Mouse (Mus musculus) MEL (cell line): ENCODE measurements around the gene Tmem145.

Experiments used
- CTCF ChIP-seq, 3 experiments: IDR thresholded peaks in 2 of 3; conservative IDR thresholded peaks in 1 of 3; 2 replicates each; pipeline ENCODE4 v1.5.1; 2011 to 2012; ENCODE audit warnings: low read length in 3 of 3, low read depth in 2 of 3, mild to moderate bottlenecking in 2 of 3, improper control_type of control experiment in 1 of 3, inconsistent platforms in 1 of 3, mixed read lengths in 1 of 3, moderate library complexity in 1 of 3; ENCODE audit not compliant: control insufficient read depth in 1 of 3, insufficient read depth in 1 of 3, poor library complexity in 1 of 3, severe bottlenecking in 1 of 3
- EP300 ChIP-seq, 2 experiments: IDR thresholded peaks; 2 replicates each; pipeline ENCODE4 v1.6.1; 2011; ENCODE audit warnings: improper control_type of control experiment in 2 of 2, low read length in 2 of 2, low read depth in 1 of 2, mild to moderate bottlenecking in 1 of 2
- ETS1 ChIP-seq: IDR thresholded peaks from 2 replicates; pipeline ENCODE4 v1.6.1; 2012; ENCODE audit warnings: low read depth, mild to moderate bottlenecking, inconsistent platforms, low read length, improper control_type of control experiment, moderate library complexity
- GABPA ChIP-seq: IDR thresholded peaks from 2 replicates; pipeline ENCODE4 v1.6.1; 2012; ENCODE audit warnings: low read depth, mild to moderate bottlenecking, inconsistent platforms, low read length, improper control_type of control experiment, moderate library complexity
- GATA1 ChIP-seq: IDR thresholded peaks from 2 replicates; pipeline ENCODE4 v1.6.1; 2011; ENCODE audit warnings: low read depth, low read length, improper control_type of control experiment
- HCFC1 ChIP-seq: IDR thresholded peaks from 2 replicates; pipeline ENCODE4 v1.6.1; 2012; ENCODE audit warnings: low read depth, mild to moderate bottlenecking, inconsistent platforms, low read length, improper control_type of control experiment, moderate library complexity
- JUND ChIP-seq: IDR thresholded peaks from 2 replicates; pipeline ENCODE4 v1.6.1; 2011; ENCODE audit warnings: low read depth, mild to moderate bottlenecking, improper control_type of control experiment, low read length
- MAZ ChIP-seq: IDR thresholded peaks from 2 replicates; pipeline ENCODE4 v1.6.1; 2012; ENCODE audit warnings: low read depth, mild to moderate bottlenecking, inconsistent platforms, low read length, improper control_type of control experiment
- POLR2A ChIP-seq, 2 experiments: IDR thresholded peaks; 2 replicates each; pipeline ENCODE4 v1.6.1; 2011 to 2012; ENCODE audit warnings: low read length in 2 of 2, mild to moderate bottlenecking in 2 of 2, control low read depth in 1 of 2, improper control_type of control experiment in 1 of 2, low read depth in 1 of 2, moderate library complexity in 1 of 2; ENCODE audit not compliant: control insufficient read depth in 1 of 2, insufficient read depth in 1 of 2, poor library complexity in 1 of 2
- POLR2AphosphoS2 ChIP-seq: IDR thresholded peaks from 2 replicates; pipeline ENCODE4 v1.6.1; 2011; ENCODE audit warnings: low read length, improper control_type of control experiment
- POLR2AphosphoS5 ChIP-seq: IDR thresholded peaks from 2 replicates; pipeline ENCODE4 v1.6.1; 2012; ENCODE audit warnings: low read depth, borderline replicate concordance, mild to moderate bottlenecking, inconsistent platforms, low read length, moderate library complexity, mixed read lengths
- USF2 ChIP-seq, 2 experiments: IDR thresholded peaks; 2 replicates each; pipeline ENCODE4 v1.6.1; 2011 to 2012; ENCODE audit warnings: improper control_type of control experiment in 2 of 2, low read length in 2 of 2, borderline replicate concordance in 1 of 2, inconsistent platforms in 1 of 2, low read depth in 1 of 2, mild to moderate bottlenecking in 1 of 2; ENCODE audit not compliant: insufficient read depth in 1 of 2

GRCm38 (mm10) chr7:25316532-25317445, 10.9 kb downstream of the Tmem145 start, which contains the start of gene Megf8:
- 0 out of 2 replicates have a peak, but pooled peaks have one; percentile 53 for TF ChIP-seq ETS1
- no peak for TF ChIP-seq POLR2AphosphoS5
- TF ChIP-seq POLR2A (IDR thresholded peaks at IDR 0.05; ENCODE audit: control insufficient read depth in 1 of 2, insufficient read depth in 1 of 2, low read depth in 1 of 2, low read length in 2 of 2, poor library complexity in 1 of 2), result peak; percentile 53 to 65; a peak in 1 of 4 replicates
- no peak for TF ChIP-seq EP300 (IDR thresholded peaks at IDR 0.05; ENCODE audit: low read depth in 1 of 2, low read length in 2 of 2)
- no peak for TF ChIP-seq GATA1
- no peak; the same call in 1 of the 2 replicates for TF ChIP-seq MAZ
- TF ChIP-seq CTCF (IDR thresholded peaks at IDR 0.05 in 2 of 3, conservative IDR thresholded peaks at IDR 0.05 in 1 of 3; ENCODE audit: control insufficient read depth in 1 of 3, insufficient read depth in 1 of 3, low read depth in 2 of 3, low read length in 3 of 3, poor library complexity in 1 of 3, severe bottlenecking in 1 of 3), result peak; percentile 87 to 96 (median 92)
- peak; percentile 89 for TF ChIP-seq HCFC1
- TF ChIP-seq JUND, result no peak
- TF ChIP-seq POLR2AphosphoS2, result no peak
- no peak for TF ChIP-seq USF2 (IDR thresholded peaks at IDR 0.05; ENCODE audit: borderline replicate concordance in 1 of 2, insufficient read depth in 1 of 2, low read depth in 1 of 2, low read length in 2 of 2)
- TF ChIP-seq GABPA, result no peak
